Mouse (Mus musculus): ENCODE data around the gene Zfp36.

GRCm38 (mm10) chr7:28370051-28370450, 10.0 kb downstream of the Zfp36 start:
- TF ChIP-seq CTCF (conservative IDR thresholded peaks at IDR 0.05; ENCODE audit: insufficient read depth, insufficient read length, low read depth, low read length) (no peak), POLR2A (IDR thresholded peaks at IDR 0.05; ENCODE audit: low read depth, low read length) (no peak)

Measured in kidney, adult 2 months (tissue).